Mouse (Mus musculus) adrenal gland, postnatal 4 days (tissue): Measurements from ENCODE around the gene Pgam2. TPM values are rescaled to one million over a fixed set of nuclear protein-coding genes. Genes with fewer than 3 reads are reported as not detected.

ENCODE experiments used
- DNase-seq, 2 experiments: peaks; one replicate each; pipeline ENCODE4 v3.0.0; 2021 to 2022; ENCODE audit warnings: low spot score in 2 of 2, mixed read lengths in 2 of 2
- long read RNA-seq, 2 experiments: library from polyadenylated mRNA; stranded (forward); transcript quantifications; one replicate each; pipeline ENCODE4 v2.0.0; 2021
- total RNA-seq, 2 experiments: library from RNA; stranded (reverse); gene quantifications; 2 replicates each; pipeline ENCODE4 v1.2.3; 2021

Gene Pgam2
- 10 to 100 TPM; 21.8 to 42.5 TPM for total RNA-seq
- long read RNA-seq, experiment 1, transcript Pgam2-201 (3 exons, 840 nt), result major isoform, 36 of 43 reads
- long read RNA-seq, experiment 1, partial matches to known transcripts, result 7 of 43 reads
- long read RNA-seq, experiment 1, other reads (novel, unspliced or antisense), result 0 of 43 reads
- long read RNA-seq, experiment 2, transcript Pgam2-201 (3 exons, 840 nt), result major isoform, 19 of 28 reads
- long read RNA-seq, experiment 2, partial matches to known transcripts, result 3 of 28 reads
- long read RNA-seq, experiment 2, other reads (novel, unspliced or antisense), result 6 of 28 reads

DNA sequence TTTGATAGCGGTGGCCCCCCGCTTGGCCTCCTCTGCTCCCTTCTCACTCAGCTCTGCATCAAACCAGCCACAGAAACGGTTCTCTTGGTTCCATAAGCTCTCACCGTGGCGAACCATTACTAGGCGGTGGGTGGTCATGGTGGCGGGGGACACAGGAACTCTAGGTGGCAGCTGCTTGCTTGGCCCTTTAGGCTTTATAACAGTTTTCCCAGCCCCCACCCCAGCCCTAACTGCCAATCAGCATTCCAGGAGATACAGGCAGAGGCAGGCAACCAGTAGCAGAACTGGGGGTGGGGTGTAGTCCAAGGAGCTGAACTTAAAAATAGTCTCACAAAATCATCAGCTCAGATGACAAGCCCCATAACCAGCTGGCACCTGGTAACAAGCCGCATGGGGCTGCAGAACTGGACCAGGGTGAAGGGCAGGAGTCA, at the start of gene Pgam2:
TSS of gene Pgam2 (minus strand) at position 183 of the 431 bp plus-strand sequence.
- DNase-seq, result no peak

- no peak for DNase-seq
Measured at GRCm38 (mm10) chr11:5852314-5852713, 48.8 kb upstream of the Pgam2 start.

GRCm38 (mm10) chr11:5851021-5851736, 47.6 kb upstream of the Pgam2 start:
- DNase-seq, result no peak

DNA sequence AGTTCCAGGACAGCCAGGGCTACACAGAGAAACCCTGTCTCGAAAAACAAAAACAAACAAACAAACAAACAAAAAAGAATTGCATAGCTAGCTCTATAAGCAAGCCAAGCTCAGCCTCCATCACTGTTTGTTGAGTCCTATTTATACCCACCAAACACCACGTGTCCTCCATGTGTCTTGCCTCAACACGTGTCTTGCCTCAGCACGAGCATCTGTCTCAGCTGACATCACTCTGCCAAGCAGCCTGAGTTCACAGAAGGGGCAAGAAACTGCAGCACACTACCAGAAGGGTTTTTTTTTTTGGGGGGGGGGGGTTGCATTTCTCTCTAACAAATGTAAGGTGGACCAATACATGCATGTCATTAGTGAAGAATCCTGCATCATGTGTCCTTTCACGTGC, 46.9 kb upstream of the Pgam2 start:
- no peak for DNase-seq

- DNase-seq, result no peak
Measured at GRCm38 (mm10) chr11:5849316-5849715, 45.8 kb upstream of the Pgam2 start.

DNA sequence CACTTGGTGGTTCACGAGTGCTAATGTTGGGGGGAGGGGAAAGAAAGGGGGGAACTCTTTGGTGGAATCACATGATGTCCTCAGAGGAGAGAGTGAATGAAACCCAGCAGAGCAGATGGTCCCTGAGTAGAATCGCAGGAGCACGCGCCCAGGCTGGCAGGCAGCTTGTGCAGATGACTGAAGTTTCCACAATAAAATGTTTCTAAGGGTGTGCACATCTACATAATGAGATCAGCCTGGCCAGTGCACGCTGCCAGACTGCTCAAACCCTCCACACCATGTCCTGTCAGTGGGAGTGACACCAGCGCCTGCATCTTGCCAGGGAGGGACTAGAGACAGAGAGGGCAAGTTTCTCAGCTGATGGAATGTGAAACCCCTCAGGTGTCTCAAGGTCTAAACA, 45.2 kb upstream of the Pgam2 start:
- DNase-seq, result no peak

- no peak for DNase-seq
Measured at GRCm38 (mm10) chr11:5846639-5847345, 43.3 kb upstream of the Pgam2 start.

DNA sequence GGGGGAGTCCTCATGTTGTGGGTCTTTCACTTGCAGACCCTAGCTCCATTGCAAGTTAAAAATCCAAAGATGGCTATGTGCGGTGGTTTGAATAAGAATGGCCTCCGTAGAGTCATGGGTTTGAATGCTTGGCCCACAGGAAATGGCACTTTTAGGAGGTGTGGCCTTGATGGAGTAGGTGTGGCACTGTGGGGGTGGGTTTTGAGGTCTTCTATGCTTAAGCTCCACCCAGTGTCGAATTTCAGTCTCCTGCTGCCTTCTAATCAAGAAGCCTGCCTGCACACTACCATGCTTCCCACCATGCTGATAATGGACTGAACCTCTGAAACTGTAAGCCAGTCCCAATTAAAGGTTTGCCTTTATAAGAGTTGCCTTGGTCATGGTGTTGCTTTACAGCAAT, 39.6 kb upstream of the Pgam2 start:
- DNase-seq, result no peak

DNA sequence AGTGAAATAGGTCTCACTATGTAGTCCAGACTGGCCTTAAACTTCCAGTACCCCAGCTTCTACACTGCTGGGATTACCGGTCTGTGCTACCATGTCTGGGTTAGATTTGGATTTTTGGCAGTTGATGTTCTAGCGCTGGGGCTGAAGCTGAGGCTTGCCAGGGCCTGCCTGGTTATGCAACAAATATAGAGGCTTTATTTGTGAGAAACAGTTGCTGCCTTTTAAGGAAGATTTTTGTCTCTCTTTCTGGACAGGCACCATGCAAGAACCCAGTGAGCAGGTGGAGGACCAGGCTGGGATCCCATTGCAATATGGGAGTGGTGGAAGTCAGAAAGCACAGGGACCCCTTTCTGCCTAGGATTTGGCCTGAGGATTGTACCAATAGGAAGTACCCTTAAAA, 38.2 kb upstream of the Pgam2 start:
- no peak for DNase-seq

- DNase-seq, result no peak
Measured at GRCm38 (mm10) chr11:5840346-5840745, 36.8 kb upstream of the Pgam2 start.

DNA sequence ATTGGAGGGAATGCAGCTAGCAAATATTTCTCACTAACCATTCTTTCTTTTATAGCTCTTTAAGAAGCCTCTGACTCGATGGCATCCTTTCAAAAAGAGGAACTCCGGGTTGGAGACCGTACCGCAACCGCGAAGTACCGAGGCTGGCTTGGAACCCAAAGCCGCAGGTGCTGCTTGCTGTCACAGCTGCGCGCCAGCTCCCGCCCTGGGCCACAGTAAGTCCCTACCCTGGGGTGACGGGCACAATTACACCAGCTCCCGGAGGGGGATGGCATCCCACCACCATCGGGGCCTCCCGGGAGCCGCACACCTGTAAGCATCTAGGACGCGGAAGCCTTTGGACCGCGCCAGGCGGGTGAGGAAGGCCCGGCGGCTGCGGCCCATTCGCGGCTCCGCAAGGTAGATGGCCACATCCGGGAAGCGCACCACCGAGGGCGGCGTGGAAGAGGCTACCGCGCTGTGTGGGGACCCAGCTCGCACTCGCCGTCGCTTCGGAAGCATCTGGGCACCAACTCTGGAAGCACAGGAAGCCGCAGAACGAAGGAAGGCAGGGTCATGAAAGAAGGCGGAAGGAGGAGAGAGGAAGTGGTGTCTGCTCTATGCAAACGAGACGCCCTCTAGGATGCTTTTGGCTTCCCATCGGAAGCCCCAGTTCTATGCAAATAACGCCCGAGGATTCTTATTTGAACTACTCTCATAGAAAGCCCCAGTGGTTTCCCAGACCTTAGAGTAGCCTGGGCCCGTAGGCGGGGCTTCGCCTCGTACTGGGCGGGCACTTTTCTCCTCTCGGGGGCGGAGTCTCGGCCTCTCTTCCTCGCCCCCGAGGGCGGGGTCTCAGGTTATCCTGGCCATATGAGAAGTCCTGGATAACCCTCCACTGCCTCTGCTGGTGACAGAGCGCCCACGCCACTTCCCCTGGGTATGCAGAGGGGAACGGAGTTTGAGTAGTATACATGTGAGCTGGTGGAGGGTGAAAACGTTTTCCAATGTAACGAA, 34.0 kb upstream of the Pgam2 start, which contains the start of gene Polm:
TSS of gene Polm (minus strand) at position 766 of the 996 bp plus-strand sequence.
- DNase-seq, result peak; percentile 74 to 89

DNA sequence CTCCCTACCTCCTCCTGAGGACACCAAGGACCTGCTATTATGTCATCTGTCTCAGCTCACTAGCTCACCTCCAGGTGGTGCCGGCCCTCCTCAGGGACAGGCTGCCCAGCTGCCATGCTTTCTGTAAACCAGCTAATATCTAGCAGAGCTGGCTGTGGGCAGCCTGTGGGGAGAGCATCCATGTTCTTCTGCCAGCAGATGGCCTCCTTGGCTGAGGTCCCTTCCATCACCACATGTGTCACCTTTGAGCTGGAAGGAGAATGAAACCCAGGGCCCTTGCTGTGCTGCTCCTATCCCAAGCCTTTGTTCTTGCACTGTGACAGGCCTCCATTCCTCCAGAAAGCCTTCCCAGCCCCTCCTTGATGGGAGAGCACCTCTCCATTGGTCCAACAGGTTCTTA, 32.6 kb upstream of the Pgam2 start:
- no peak for DNase-seq

DNA sequence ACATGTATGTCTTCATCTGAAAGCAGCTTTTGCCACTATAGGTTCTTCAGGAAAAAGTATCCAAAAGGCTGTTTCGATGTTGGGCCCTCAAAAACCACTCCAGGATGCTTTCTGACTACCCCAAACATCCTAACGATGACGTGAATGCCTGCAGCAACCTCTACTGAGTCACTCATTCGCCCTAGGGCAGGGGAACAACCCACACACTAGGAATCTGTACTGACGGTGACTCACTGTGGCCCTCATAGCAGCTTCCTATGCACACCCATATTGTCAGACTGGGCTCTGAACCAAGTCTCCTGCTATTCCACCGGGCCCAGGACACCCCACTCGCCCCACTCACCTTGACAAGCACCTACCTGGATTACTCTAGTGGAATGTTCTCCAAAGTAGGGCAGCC, 31.5 kb upstream of the Pgam2 start:
- no peak for DNase-seq

GRCm38 (mm10) chr11:5834506-5834905, 31.0 kb upstream of the Pgam2 start:
- no peak for DNase-seq

- DNase-seq, result no peak
Measured at GRCm38 (mm10) chr11:5829327-5829726, 25.8 kb upstream of the Pgam2 start.

DNA sequence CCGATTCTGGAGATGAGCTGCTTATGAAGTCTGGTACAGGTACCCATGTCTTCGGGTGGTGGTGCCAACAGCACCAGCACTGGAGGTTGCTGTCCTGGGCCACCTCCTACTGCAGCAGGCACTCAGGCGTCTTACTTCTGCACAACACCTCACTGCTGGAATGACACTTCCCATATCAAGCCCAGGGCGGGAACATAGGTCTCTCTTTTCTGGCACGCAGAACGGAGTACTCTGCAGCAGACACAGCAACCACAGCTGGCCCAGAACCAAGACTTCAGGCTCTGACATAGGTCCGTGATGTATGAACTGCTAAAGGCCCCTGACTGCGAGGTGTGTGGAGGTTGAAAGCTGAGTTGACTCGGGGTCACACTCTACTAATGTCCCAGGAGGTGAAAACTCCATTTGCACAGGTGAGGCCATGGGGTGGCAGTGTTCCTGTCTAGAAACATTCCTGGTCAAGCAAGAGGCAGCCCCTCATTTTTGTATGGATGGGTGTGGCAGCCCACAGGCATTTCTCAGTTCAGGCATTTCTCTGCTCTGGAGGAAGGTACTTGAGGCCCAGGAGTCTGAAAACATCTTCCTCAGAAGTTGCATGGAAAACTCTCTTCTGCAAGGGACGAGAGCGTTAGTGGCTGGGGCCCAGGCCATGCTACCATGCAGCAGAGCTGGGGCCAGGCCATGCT, 25.1 kb upstream of the Pgam2 start:
- DNase-seq, result no peak

GRCm38 (mm10) chr11:5827931-5828330, 24.4 kb upstream of the Pgam2 start:
- DNase-seq, result no peak

GRCm38 (mm10) chr11:5825432-5825831, 21.9 kb upstream of the Pgam2 start:
- no peak for DNase-seq

GRCm38 (mm10) chr11:5819223-5819622, 15.7 kb upstream of the Pgam2 start:
- no peak for DNase-seq

DNA sequence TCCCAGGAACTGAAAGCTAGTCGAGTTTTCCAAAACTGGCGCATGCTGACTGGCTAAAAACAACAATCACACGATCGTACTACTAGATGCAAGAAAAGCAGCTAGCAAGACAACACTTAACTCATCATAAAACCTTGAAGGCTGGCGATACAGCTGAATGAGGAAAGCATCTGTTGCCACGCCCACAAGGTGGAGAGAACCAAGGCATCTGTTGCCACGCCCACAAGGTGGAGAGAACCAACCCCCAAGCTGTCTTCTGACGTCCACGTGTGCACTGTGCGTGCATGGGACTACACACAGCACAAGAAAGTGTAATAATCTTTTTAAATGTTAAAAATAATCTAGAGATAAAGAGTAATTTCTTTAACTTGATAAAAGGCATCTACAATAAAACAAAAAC, 9.8 kb upstream of the Pgam2 start:
- no peak for DNase-seq
